Mouse (Mus musculus): ENCODE results near the gene Itgal. TPM values are rescaled to one million over a fixed set of nuclear protein-coding genes. Genes with fewer than 3 reads are reported as not detected.
"Not testable (repeated sequence)": the region's sequence is repeated elsewhere in the genome, so short reads cannot be mapped to it uniquely, and the experiment has no call there.

The Itgal gene
- 0.17 and 0.39 TPM in 2 replicates for polyA plus RNA-seq (2015; fragmentation: Nextera tagmentation; extraction: Ambion mirVana)

GRCm38 (mm10) chr7:127296098-127296497, at the start of gene Itgal:
Itgal (plus strand) TSS chr7:127296260.
- 87% methylated on average over 11 of the region's 11 CpGs for WGBS
- no peak within 1 kb of the TSS for H3K9ac ChIP-seq
- H3K27ac ChIP-seq (replicated peaks), result no peak within 1 kb of the TSS
- H3K36me3 ChIP-seq, result no peaks in the 10 kb centered on the region
- no peaks in the 10 kb centered on the region for H3K27me3 ChIP-seq
- H3K4me2 ChIP-seq, result no peak within 1 kb of the TSS
- no peak within 1 kb of the TSS for H3K4me3 ChIP-seq
- H3K9me3 ChIP-seq, result no peaks in the 10 kb centered on the region
- no peak for ATAC-seq (ENCODE audit: low FRiP score, low read depth)
- H3K4me1 ChIP-seq (replicated peaks), result no peaks in the 10 kb centered on the region

DNA sequence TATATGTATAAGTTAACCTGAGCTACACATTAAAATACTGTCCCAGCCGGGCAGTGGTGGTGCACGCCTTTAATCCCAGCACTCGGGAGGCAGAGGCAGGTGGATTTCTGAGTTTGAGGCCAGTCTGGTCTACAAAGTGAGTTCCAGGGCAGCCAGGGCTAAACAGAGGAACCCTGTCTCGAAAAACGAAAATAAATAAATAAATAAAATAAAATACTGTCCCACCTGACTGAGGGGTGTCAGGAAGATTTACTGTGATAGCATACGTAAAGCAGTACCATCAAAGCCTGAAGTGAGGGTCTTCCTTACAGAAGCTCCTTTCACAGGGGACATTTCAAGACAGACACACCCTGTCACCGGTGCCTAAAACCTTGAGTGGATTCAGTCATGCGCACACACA, 45.5 kb upstream of the Itgal start:
- H3K36me3 ChIP-seq; H3K27ac ChIP-seq (replicated peaks); ATAC-seq (ENCODE audit: low FRiP score, low read depth); H3K4me2 ChIP-seq; H3K27me3 ChIP-seq; H3K9ac ChIP-seq; H3K9me3 ChIP-seq; H3K4me3 ChIP-seq: not testable (repeated sequence)
- WGBS, result 93% methylated on average over 8 of the region's 8 CpGs
- H3K4me1 ChIP-seq (replicated peaks), result peaks cover 29% of the 10 kb centered on the region

DNA sequence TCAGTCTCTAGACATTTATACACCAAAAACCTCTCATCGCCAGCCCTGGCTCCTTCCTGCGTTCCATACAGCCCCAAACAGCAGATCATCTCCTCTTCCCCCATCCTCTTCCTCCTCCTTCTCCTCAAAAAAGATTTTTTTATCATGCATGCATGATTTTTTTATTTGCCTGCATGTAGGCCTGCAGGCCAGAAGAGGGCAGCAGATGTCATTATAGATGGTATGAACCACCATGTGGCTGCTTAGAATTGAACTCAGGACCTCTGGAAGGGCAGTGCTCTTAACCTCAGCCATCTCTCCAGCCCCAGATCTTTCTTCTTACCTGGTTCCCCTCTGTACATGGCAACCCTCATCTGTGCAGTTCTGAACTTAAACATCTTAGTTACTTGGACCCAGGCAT, 43.6 kb upstream of the Itgal start:
- Histone ChIP-seq H3K4me1 (replicated peaks) (peaks cover 16% of the 10 kb centered on the region), H3K27me3 (no peaks in the 10 kb centered on the region), H3K9ac (no peak overlapping the region), H3K9me3 (no peaks in the 10 kb centered on the region), H3K27ac (replicated peaks) (no peak overlapping the region), H3K4me2 (no peak overlapping the region), H3K4me3 (no peak overlapping the region), H3K36me3 (peaks cover 4% of the 10 kb centered on the region; the same call in 1 of the 2 replicates)
- 86% methylated on average over 2 of the region's 2 CpGs for WGBS
- ATAC-seq (ENCODE audit: low FRiP score, low read depth), result no peak

DNA sequence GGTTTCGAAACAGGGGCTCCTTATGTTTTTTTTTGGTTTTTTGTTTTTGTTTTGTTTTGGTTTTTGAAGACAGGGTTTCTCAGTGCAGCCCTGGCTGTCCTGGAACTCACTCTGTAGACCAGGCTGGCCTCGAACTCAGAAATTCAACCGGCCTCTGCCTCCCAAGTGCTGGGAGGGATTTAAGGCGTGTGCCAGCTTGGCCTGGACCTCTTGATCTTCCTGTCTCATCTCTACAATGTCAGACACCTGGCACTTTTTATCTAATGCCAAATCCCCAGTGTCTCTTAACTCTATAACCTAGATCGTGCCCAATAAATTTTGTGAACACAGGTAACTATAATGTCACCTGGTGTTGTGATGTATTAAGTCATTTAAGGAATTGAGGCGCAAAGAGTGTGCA, 42.7 kb upstream of the Itgal start:
- Histone ChIP-seq H3K9me3 (no peaks in the 10 kb centered on the region), H3K4me2 (peak overlapping the region; percentile 95), H3K27me3 (no peaks in the 10 kb centered on the region), H3K36me3 (peaks cover 4% of the 10 kb centered on the region; the same call in 1 of the 2 replicates), H3K4me1 (replicated peaks) (peaks cover 16% of the 10 kb centered on the region), H3K4me3 (peak overlapping the region; percentile 55), H3K27ac (replicated peaks) (peak overlapping the region; percentile 94), H3K9ac (peak overlapping the region; percentile 67)
- no peak for ATAC-seq (ENCODE audit: low FRiP score, low read depth)
- WGBS, result 81% methylated on average over 6 of the region's 6 CpGs

GRCm38 (mm10) chr7:127253821-127254769, 42.0 kb upstream of the Itgal start:
- no peaks in the 10 kb centered on the region for H3K27me3 ChIP-seq
- no peaks in the 10 kb centered on the region for H3K9me3 ChIP-seq
- peak overlapping the region; percentile 95 for H3K4me2 ChIP-seq
- ATAC-seq (ENCODE audit: low FRiP score, low read depth), result peak; percentile 97
- peak overlapping the region; percentile 94 for H3K27ac ChIP-seq (replicated peaks)
- H3K4me1 ChIP-seq (replicated peaks), result peaks cover 18% of the 10 kb centered on the region
- H3K9ac ChIP-seq, result peak overlapping the region; percentile 80
- H3K4me3 ChIP-seq, result peak overlapping the region; percentile 55
- peaks cover 4% of the 10 kb centered on the region; the same call in 1 of the 2 replicates for H3K36me3 ChIP-seq
- 1% methylated on average over 130 of the region's 136 CpGs for WGBS

- peaks cover 27% of the 10 kb centered on the region for H3K4me1 ChIP-seq (replicated peaks)
- H3K4me2 ChIP-seq, result peak overlapping the region; percentile 95
- H3K4me3 ChIP-seq, result peak overlapping the region; percentile 55
- H3K27ac ChIP-seq (replicated peaks), result peak overlapping the region; percentile 94
- no peaks in the 10 kb centered on the region for H3K9me3 ChIP-seq
- no peaks in the 10 kb centered on the region for H3K36me3 ChIP-seq
- WGBS, result 31% methylated on average over 4 of the region's 4 CpGs
- ATAC-seq (ENCODE audit: low FRiP score, low read depth), result no peak
- H3K27me3 ChIP-seq, result no peaks in the 10 kb centered on the region
- H3K9ac ChIP-seq, result peak overlapping the region; percentile 80
Measured at GRCm38 (mm10) chr7:127255008-127255407, 41.1 kb upstream of the Itgal start.

GRCm38 (mm10) chr7:127255965-127256364, 40.1 kb upstream of the Itgal start:
- no peak overlapping the region for H3K9ac ChIP-seq
- ATAC-seq (ENCODE audit: low FRiP score, low read depth), result no peak
- peaks cover 31% of the 10 kb centered on the region for H3K4me1 ChIP-seq (replicated peaks)
- no peaks in the 10 kb centered on the region for H3K36me3 ChIP-seq
- H3K4me2 ChIP-seq, result no peak overlapping the region
- no peaks in the 10 kb centered on the region for H3K9me3 ChIP-seq
- no peaks in the 10 kb centered on the region for H3K27me3 ChIP-seq
- H3K27ac ChIP-seq (replicated peaks), result no peak overlapping the region
- 97% methylated on average over 2 of the region's 2 CpGs for WGBS
- no peak overlapping the region for H3K4me3 ChIP-seq

- no peak overlapping the region for H3K4me3 ChIP-seq
- no peak for ATAC-seq (ENCODE audit: low FRiP score, low read depth)
- no peaks in the 10 kb centered on the region for H3K27me3 ChIP-seq
- H3K4me2 ChIP-seq, result no peak overlapping the region
- no peak overlapping the region for H3K27ac ChIP-seq (replicated peaks)
- no peak overlapping the region for H3K9ac ChIP-seq
- H3K36me3 ChIP-seq, result no peaks in the 10 kb centered on the region
- H3K9me3 ChIP-seq, result no peaks in the 10 kb centered on the region
- 93% methylated on average over 5 of the region's 5 CpGs for WGBS
- peaks cover 35% of the 10 kb centered on the region for H3K4me1 ChIP-seq (replicated peaks)
Measured at GRCm38 (mm10) chr7:127256518-127256917, 39.5 kb upstream of the Itgal start.

- no peak for ATAC-seq (ENCODE audit: low FRiP score, low read depth)
- Histone ChIP-seq H3K9me3 (no peaks in the 10 kb centered on the region), H3K4me2 (peak overlapping the region; percentile 89), H3K27ac (replicated peaks) (no peak overlapping the region), H3K4me3 (peak overlapping the region; percentile 75), H3K36me3 (no peaks in the 10 kb centered on the region), H3K27me3 (no peaks in the 10 kb centered on the region), H3K9ac (peak overlapping the region; percentile 75; the same call in 1 of the 2 replicates), H3K4me1 (replicated peaks) (peaks cover 27% of the 10 kb centered on the region)
- WGBS, result 77% methylated on average over 8 of the region's 8 CpGs
Measured at GRCm38 (mm10) chr7:127259186-127259905, 36.7 kb upstream of the Itgal start.

GRCm38 (mm10) chr7:127260309-127261111, 35.5 kb upstream of the Itgal start, which contains the start of gene Dctpp1:
Dctpp1 (minus strand) TSS chr7:127260709.
- Histone ChIP-seq H3K27ac (replicated peaks) (peak within 1 kb of the TSS; percentile 39; the same call in 1 of the 2 replicates), H3K4me3 (peak within 1 kb of the TSS; percentile 75)
- WGBS, result under 1% methylated on average over 50 of the region's 50 CpGs

DNA sequence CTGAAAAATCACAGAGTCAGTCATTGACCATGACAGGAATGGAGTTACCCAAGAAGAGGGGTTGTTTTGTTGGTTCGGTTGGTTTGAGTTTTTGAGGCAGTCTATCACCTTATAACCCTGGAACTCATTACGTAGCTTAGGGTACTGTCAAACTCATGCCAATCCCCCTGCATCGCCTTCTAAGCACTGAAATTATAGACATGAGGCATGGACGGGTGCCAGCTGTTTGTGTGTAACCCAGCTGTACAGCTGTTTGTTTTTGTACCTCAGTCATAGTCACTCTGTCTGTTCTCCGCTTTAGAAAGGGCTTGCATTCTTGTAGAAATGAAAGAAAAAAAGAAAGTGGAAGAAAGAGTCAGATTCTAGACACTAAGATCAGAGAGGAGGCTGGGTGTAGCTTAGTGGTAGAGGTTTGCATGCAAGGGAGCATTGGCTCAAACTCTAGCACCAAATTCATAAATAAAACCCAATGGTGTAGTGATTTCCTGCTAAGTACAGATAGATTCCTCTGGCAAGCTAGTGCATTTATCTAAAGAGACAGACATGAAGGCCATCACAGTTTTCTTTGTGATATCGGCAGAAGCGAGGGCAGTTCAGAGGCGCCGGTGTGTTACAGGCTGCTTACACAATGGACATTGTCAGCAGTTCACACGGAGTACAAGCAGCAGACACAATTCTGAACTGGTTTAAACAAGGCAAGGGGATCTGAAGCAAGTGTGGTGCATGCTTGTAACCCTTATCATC, 33.7 kb upstream of the Itgal start:
- H3K27ac ChIP-seq (replicated peaks), result no peak overlapping the region
- H3K9me3 ChIP-seq, result no peaks in the 10 kb centered on the region
- H3K4me3 ChIP-seq, result no peak overlapping the region
- H3K4me1 ChIP-seq (replicated peaks), result peaks cover 19% of the 10 kb centered on the region
- no peak overlapping the region for H3K9ac ChIP-seq
- H3K36me3 ChIP-seq, result no peaks in the 10 kb centered on the region
- no peak overlapping the region for H3K4me2 ChIP-seq
- no peak for ATAC-seq (ENCODE audit: low FRiP score, low read depth)
- no peaks in the 10 kb centered on the region for H3K27me3 ChIP-seq
- WGBS, result 85% methylated on average over 10 of the region's 10 CpGs

More at GRCm38 (mm10) chr7:127260309-127261111, 35.5 kb upstream of the Itgal start, which contains the start of gene Dctpp1:
- Histone ChIP-seq H3K9ac (peak within 1 kb of the TSS; percentile 75), H3K4me1 (replicated peaks) (peaks cover 19% of the 10 kb centered on the region), H3K9me3 (no peaks in the 10 kb centered on the region), H3K36me3 (no peaks in the 10 kb centered on the region), H3K27me3 (no peaks in the 10 kb centered on the region), H3K4me2 (peak within 1 kb of the TSS; percentile 89)
- ATAC-seq (ENCODE audit: low FRiP score, low read depth), result peak; percentile 98

Measured in hindbrain, embryonic 15.5 days (tissue).